Mouse (Mus musculus): ENCODE results near the gene Antxr1. TPM values are rescaled to one million over a fixed set of nuclear protein-coding genes. Genes with fewer than 3 reads are reported as not detected.

Antxr1 gene
- total and polyA plus RNA-seq, 3 experiments: 4.8 to 8.5 (median 6.5) TPM

- H3K27ac ChIP-seq: no peak overlapping the region
- WGBS: 74% methylated on average over 12 of the region's 12 CpGs
- H3K4me1 ChIP-seq (ENCODE audit: control insufficient read depth, insufficient read depth, low read length): no peaks in the 10 kb centered on the region
- H3K9ac ChIP-seq (ENCODE audit: low read depth, low read length): no peak overlapping the region
- no peak for DNase-seq
- no peaks in the 10 kb centered on the region for H3K27me3 ChIP-seq (ENCODE audit: control insufficient read depth, insufficient read depth, low read length)
- no peaks in the 10 kb centered on the region for H3K36me3 ChIP-seq (ENCODE audit: control insufficient read depth, insufficient read depth, low read length)
- no peak for TF ChIP-seq CTCF (IDR thresholded peaks at IDR 0.05)
- no peak for TF ChIP-seq EP300 (IDR thresholded peaks at IDR 0.05; ENCODE audit: insufficient read depth, low read depth, low read length)
- TF ChIP-seq POLR2A (IDR thresholded peaks at IDR 0.05; ENCODE audit: insufficient read depth, low read depth, low read length): no peak
- H3K4me3 ChIP-seq: no peak overlapping the region
- no peaks in the 10 kb centered on the region for H3K79me2 ChIP-seq (replicated peaks; ENCODE audit: control insufficient read depth, insufficient read depth, low read length)
- intact Hi-C loops (cut with DNase I): no loop called here
Observed at GRCm38 (mm10) chr6:87133966-87134546, 201.6 kb downstream of the Antxr1 start.

DNA sequence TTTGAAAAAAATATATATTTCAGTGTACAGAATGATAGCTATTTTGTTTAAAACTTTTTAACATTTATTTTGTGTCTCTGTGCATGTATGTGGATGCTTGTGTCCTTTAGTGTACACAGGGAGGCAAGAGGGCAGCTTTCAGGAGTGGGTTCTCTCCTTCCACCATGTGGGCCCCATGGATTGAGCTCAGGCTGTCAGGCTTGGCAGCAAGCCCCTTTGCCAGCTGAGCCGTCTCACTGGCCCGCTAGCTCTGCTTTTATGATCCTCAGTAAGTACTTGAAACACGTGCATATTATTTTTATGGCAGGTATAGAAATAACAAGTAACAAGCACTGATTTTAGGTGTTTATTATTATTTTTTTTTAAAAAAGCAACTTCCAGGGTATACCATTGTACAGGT is 202.1 kb downstream of the Antxr1 start:
- H3K36me3 ChIP-seq (ENCODE audit: control insufficient read depth, insufficient read depth, low read length): no peaks in the 10 kb centered on the region
- H3K9ac ChIP-seq (ENCODE audit: low read depth, low read length): no peak overlapping the region
- TF ChIP-seq POLR2A (IDR thresholded peaks at IDR 0.05; ENCODE audit: insufficient read depth, low read depth, low read length): no peak
- no peak for TF ChIP-seq EP300 (IDR thresholded peaks at IDR 0.05; ENCODE audit: insufficient read depth, low read depth, low read length)
- no peak for TF ChIP-seq CTCF (IDR thresholded peaks at IDR 0.05)
- H3K27ac ChIP-seq: no peak overlapping the region
- no peaks in the 10 kb centered on the region for H3K79me2 ChIP-seq (replicated peaks; ENCODE audit: control insufficient read depth, insufficient read depth, low read length)
- no peak for DNase-seq
- WGBS: 85% methylated on average over 3 of the region's 3 CpGs
- no peaks in the 10 kb centered on the region for H3K4me1 ChIP-seq (ENCODE audit: control insufficient read depth, insufficient read depth, low read length)
- no peaks in the 10 kb centered on the region for H3K27me3 ChIP-seq (ENCODE audit: control insufficient read depth, insufficient read depth, low read length)
- intact Hi-C loops (cut with DNase I): no loop called here
- H3K4me3 ChIP-seq: no peak overlapping the region

- peaks cover 1% of the 10 kb centered on the region; the same call in 1 of the 2 replicates for H3K4me1 ChIP-seq (ENCODE audit: control insufficient read depth, insufficient read depth, low read length)
- H3K27ac ChIP-seq: no peak overlapping the region
- H3K36me3 ChIP-seq (ENCODE audit: control insufficient read depth, insufficient read depth, low read length): no peaks in the 10 kb centered on the region
- no peak for DNase-seq
- 53% methylated on average over 1 of the region's 1 CpGs for WGBS
- TF ChIP-seq CTCF (IDR thresholded peaks at IDR 0.05): peak; percentile 21; the same call in 1 of the 2 replicates
- no peak for TF ChIP-seq POLR2A (IDR thresholded peaks at IDR 0.05; ENCODE audit: insufficient read depth, low read depth, low read length)
- H3K9ac ChIP-seq (ENCODE audit: low read depth, low read length): no peak overlapping the region
- intact Hi-C loops (cut with DNase I): no loop called here
- no peaks in the 10 kb centered on the region for H3K79me2 ChIP-seq (replicated peaks; ENCODE audit: control insufficient read depth, insufficient read depth, low read length)
- H3K27me3 ChIP-seq (ENCODE audit: control insufficient read depth, insufficient read depth, low read length): no peaks in the 10 kb centered on the region
- no peak overlapping the region for H3K4me3 ChIP-seq
Observed at GRCm38 (mm10) chr6:87131078-87131477, 204.5 kb downstream of the Antxr1 start.

GRCm38 (mm10) chr6:87130628-87131027 is 205.0 kb downstream of the Antxr1 start:
- no peak overlapping the region for H3K9ac ChIP-seq (ENCODE audit: low read depth, low read length)
- WGBS: 85% methylated on average over 7 of the region's 7 CpGs

DNA sequence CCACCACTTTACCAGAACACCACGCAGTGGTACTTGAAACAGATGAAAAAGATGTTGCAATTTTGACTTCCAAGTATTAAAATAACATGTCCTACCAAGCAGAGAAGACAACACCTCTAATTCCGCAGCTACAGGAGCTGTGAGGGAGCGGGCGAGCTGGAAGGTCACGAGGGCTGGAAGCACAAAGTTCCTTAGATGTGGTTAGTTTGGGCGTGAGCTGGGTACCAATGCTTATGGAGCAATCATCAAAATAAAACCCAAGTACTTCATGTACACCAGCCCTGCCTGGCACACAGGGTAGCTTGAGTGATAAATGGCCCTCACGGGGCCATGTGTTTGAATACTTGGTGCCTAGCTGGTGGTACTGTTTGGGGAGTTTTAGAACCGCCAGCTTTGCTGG is 205.8 kb downstream of the Antxr1 start:
- no peaks in the 10 kb centered on the region for H3K79me2 ChIP-seq (replicated peaks; ENCODE audit: control insufficient read depth, insufficient read depth, low read length)
- intact Hi-C loops (cut with DNase I): no loop called here
- no peaks in the 10 kb centered on the region for H3K36me3 ChIP-seq (ENCODE audit: control insufficient read depth, insufficient read depth, low read length)
- H3K4me1 ChIP-seq (ENCODE audit: control insufficient read depth, insufficient read depth, low read length): peaks cover 1% of the 10 kb centered on the region; the same call in 1 of the 2 replicates
- H3K27me3 ChIP-seq (ENCODE audit: control insufficient read depth, insufficient read depth, low read length): no peaks in the 10 kb centered on the region
- no peak overlapping the region for H3K9ac ChIP-seq (ENCODE audit: low read depth, low read length)
- H3K4me3 ChIP-seq: no peak overlapping the region
- TF ChIP-seq POLR2A (IDR thresholded peaks at IDR 0.05; ENCODE audit: insufficient read depth, low read depth, low read length) (no peak), CTCF (IDR thresholded peaks at IDR 0.05) (no peak), EP300 (IDR thresholded peaks at IDR 0.05; ENCODE audit: insufficient read depth, low read depth, low read length) (no peak)
- no peak for DNase-seq
- WGBS: 85% methylated on average over 8 of the region's 8 CpGs
- H3K27ac ChIP-seq: no peak overlapping the region

More at GRCm38 (mm10) chr6:87130628-87131027, 205.0 kb downstream of the Antxr1 start:
- no peak for TF ChIP-seq CTCF (IDR thresholded peaks at IDR 0.05)
- no peak for TF ChIP-seq EP300 (IDR thresholded peaks at IDR 0.05; ENCODE audit: insufficient read depth, low read depth, low read length)
- no peak for TF ChIP-seq POLR2A (IDR thresholded peaks at IDR 0.05; ENCODE audit: insufficient read depth, low read depth, low read length)
- no peaks in the 10 kb centered on the region for H3K27me3 ChIP-seq (ENCODE audit: control insufficient read depth, insufficient read depth, low read length)
- H3K4me1 ChIP-seq (ENCODE audit: control insufficient read depth, insufficient read depth, low read length): peaks cover 1% of the 10 kb centered on the region; the same call in 1 of the 2 replicates
- no peak for DNase-seq
- no peak overlapping the region for H3K27ac ChIP-seq
- no peak overlapping the region for H3K4me3 ChIP-seq
- intact Hi-C loops (cut with DNase I): no loop called here
- no peaks in the 10 kb centered on the region for H3K79me2 ChIP-seq (replicated peaks; ENCODE audit: control insufficient read depth, insufficient read depth, low read length)
- no peaks in the 10 kb centered on the region for H3K36me3 ChIP-seq (ENCODE audit: control insufficient read depth, insufficient read depth, low read length)

- Histone ChIP-seq H3K4me3 (no peak overlapping the region), H3K79me2 (replicated peaks; ENCODE audit: control insufficient read depth, insufficient read depth, low read length) (no peaks in the 10 kb centered on the region), H3K27ac (no peak overlapping the region), H3K9ac (ENCODE audit: low read depth, low read length) (no peak overlapping the region), H3K36me3 (ENCODE audit: control insufficient read depth, insufficient read depth, low read length) (no peaks in the 10 kb centered on the region), H3K27me3 (ENCODE audit: control insufficient read depth, insufficient read depth, low read length) (no peaks in the 10 kb centered on the region), H3K4me1 (ENCODE audit: control insufficient read depth, insufficient read depth, low read length) (peaks cover 1% of the 10 kb centered on the region; the same call in 1 of the 2 replicates)
- TF ChIP-seq EP300 (IDR thresholded peaks at IDR 0.05; ENCODE audit: insufficient read depth, low read depth, low read length): no peak
- TF ChIP-seq CTCF (IDR thresholded peaks at IDR 0.05): no peak
- TF ChIP-seq POLR2A (IDR thresholded peaks at IDR 0.05; ENCODE audit: insufficient read depth, low read depth, low read length): no peak
- DNase-seq: no peak
- WGBS: 33% methylated on average over 8 of the region's 8 CpGs
- intact Hi-C loops (cut with DNase I): no loop called here
Observed at GRCm38 (mm10) chr6:87127049-87127753, 208.4 kb downstream of the Antxr1 start.
